Mouse (Mus musculus) limb, embryonic 14.5 days (tissue): ENCODE results near the gene Acbd4. TPM values are rescaled to one million over a fixed set of nuclear protein-coding genes. Genes with fewer than 3 reads are reported as not detected.

Experiments used
- ATAC-seq: fragments of 200-750 bp; cut with Nextera tagmentation; 2 replicates; pipeline ENCODE4 v1.8.0; 2017; ENCODE audit warnings: low read depth, moderate number of reproducible peaks, moderate TSS enrichment; ENCODE audit not compliant: low FRiP score
- DNase-seq: peaks from one replicate; pipeline ENCODE4 v3.0.0-alpha.2; 2015; ENCODE audit warnings: low spot score
- H3K27ac ChIP-seq: fragments of 300-500 bp; sonication (generic); replicated peaks from 2 replicates; pipeline ENCODE4 v1.5.1; 2014; ENCODE audit warnings: low read depth, mild to moderate bottlenecking, low read length, moderate library complexity, mixed read lengths
- H3K27me3 ChIP-seq: fragments of 300-500 bp; sonication (generic); 2 replicates; pipeline ENCODE4 v1.6.1; 2014; ENCODE audit warnings: low read length, mixed read lengths; ENCODE audit not compliant: control insufficient read depth, insufficient read depth
- H3K36me3 ChIP-seq: fragments of 300-500 bp; sonication (generic); 2 replicates; pipeline ENCODE4 v1.6.1; 2014; ENCODE audit warnings: mild to moderate bottlenecking, low read length, moderate library complexity, mixed read lengths; ENCODE audit not compliant: control insufficient read depth, insufficient read depth
- H3K4me1 ChIP-seq: fragments of 300-500 bp; sonication (generic); 2 replicates; pipeline ENCODE4 v1.6.1; 2014; ENCODE audit warnings: antibody characterized with exemption, low read length, mixed read lengths; ENCODE audit not compliant: control insufficient read depth, insufficient read depth
- H3K4me2 ChIP-seq: fragments of 300-500 bp; sonication (generic); replicated peaks from 2 replicates; pipeline ENCODE4 v1.6.1; 2014; ENCODE audit warnings: low read depth, mild to moderate bottlenecking, low read length, moderate library complexity; ENCODE audit not compliant: severe bottlenecking
- H3K4me3 ChIP-seq: fragments of 300-500 bp; sonication (generic); replicated peaks from 2 replicates; pipeline ENCODE4 v1.5.1; 2014; ENCODE audit warnings: low read length
- H3K9ac ChIP-seq: fragments of 300-500 bp; sonication (generic); 2 replicates; pipeline ENCODE4 v1.6.1; 2014; ENCODE audit warnings: mild to moderate bottlenecking, low read depth, low read length, moderate library complexity; ENCODE audit not compliant: severe bottlenecking
- H3K9me3 ChIP-seq: fragments of 300-500 bp; sonication (generic); 2 replicates; pipeline ENCODE4 v1.6.1; 2016; ENCODE audit warnings: low read length; ENCODE audit not compliant: control insufficient read depth
- POLR2A ChIP-seq: fragments of 200-500 bp; IDR thresholded peaks from 2 replicates; pipeline ENCODE4 v1.8.0; 2012; ENCODE audit warnings: inconsistent platforms, mild to moderate bottlenecking, moderate library complexity, borderline replicate concordance; ENCODE audit not compliant: insufficient read depth, insufficient read length; ENCODE audit errors: extremely low read depth
- WGBS: fragments of 180-500 bp; shearing (Covaris S2); extraction: QIAGEN DNeasy Blood & Tissue Kit; methylation state at CpG from one replicate; pipeline ENCODE4 v1.1.7; 2014; 5-methylcytosine and 5-hydroxymethylcytosine counted together
- polyA plus RNA-seq, 2 experiments: library from polyadenylated mRNA; depleted of rRNA in 1 of 2; stranded (reverse) in 1 of 2; unstranded in 1 of 2; fragments of >200 nt; fragmentation: Nextera tagmentation in 1 of 2; extraction: Ambion mirVana in 1 of 2; gene quantifications; 2 replicates each; pipeline versions ENCODE4 v1.2.1 to v1.2.3; 2012 to 2014

Acbd4 gene
- polyA plus RNA-seq, 2 experiments, result 14.2 to 20.2 TPM

GRCm38 (mm10) chr11:103096979-103097894 lies 4.2 kb upstream of the Acbd4 start:
- Histone ChIP-seq H3K4me1 (peaks cover 17% of the 10 kb centered on the region), H3K9me3 (no peaks in the 10 kb centered on the region), H3K4me2 (peak overlapping the region; percentile 24), H3K27me3 (peaks cover 9% of the 10 kb centered on the region; the same call in 1 of the 2 replicates), H3K27ac (peak overlapping the region; percentile 39; the same call in 1 of the 2 replicates), H3K9ac (no peak overlapping the region), H3K4me3 (no peak overlapping the region; the same call in 1 of the 2 replicates), H3K36me3 (no peaks in the 10 kb centered on the region)
- DNase-seq (peak; percentile 24), ATAC-seq (no peak)
- WGBS, result 21% methylated on average over 22 of the region's 22 CpGs
- no peak for TF ChIP-seq POLR2A

GRCm38 (mm10) chr11:103098531-103099190 lies 2.8 kb upstream of the Acbd4 start:
- H3K4me1 ChIP-seq, result peaks cover 20% of the 10 kb centered on the region
- no peak for TF ChIP-seq POLR2A
- H3K4me3 ChIP-seq, result no peak overlapping the region
- no peaks in the 10 kb centered on the region for H3K9me3 ChIP-seq
- H3K36me3 ChIP-seq, result no peaks in the 10 kb centered on the region
- 78% methylated on average over 11 of the region's 11 CpGs for WGBS
- no peak overlapping the region for H3K27ac ChIP-seq
- no peak for ATAC-seq
- peaks cover 9% of the 10 kb centered on the region; the same call in 1 of the 2 replicates for H3K27me3 ChIP-seq
- no peak overlapping the region for H3K4me2 ChIP-seq
- H3K9ac ChIP-seq, result no peak overlapping the region
- DNase-seq, result no peak

- TF ChIP-seq POLR2A, result no peak
- Histone ChIP-seq H3K4me2 (no peak overlapping the region), H3K4me3 (no peak overlapping the region), H3K27ac (no peak overlapping the region), H3K9me3 (no peaks in the 10 kb centered on the region), H3K9ac (no peak overlapping the region), H3K27me3 (peaks cover 9% of the 10 kb centered on the region; the same call in 1 of the 2 replicates), H3K36me3 (no peaks in the 10 kb centered on the region), H3K4me1 (peaks cover 20% of the 10 kb centered on the region)
- no peak for ATAC-seq
- 57% methylated on average over 12 of the region's 12 CpGs for WGBS
- no peak for DNase-seq
Measured at GRCm38 (mm10) chr11:103099352-103099940, 2.0 kb upstream of the Acbd4 start.

GRCm38 (mm10) chr11:103100361-103100760 lies 1.1 kb upstream of the Acbd4 start:
- Histone ChIP-seq H3K27me3 (peaks cover 9% of the 10 kb centered on the region; the same call in 1 of the 2 replicates), H3K4me1 (peaks cover 20% of the 10 kb centered on the region), H3K27ac (no peak overlapping the region), H3K9ac (no peak overlapping the region), H3K4me3 (no peak overlapping the region), H3K9me3 (no peaks in the 10 kb centered on the region), H3K36me3 (no peaks in the 10 kb centered on the region), H3K4me2 (no peak overlapping the region; the same call in 1 of the 2 replicates)
- DNase-seq, result no peak
- WGBS, result 70% methylated on average over 8 of the region's 8 CpGs
- ATAC-seq, result no peak
- no peak for TF ChIP-seq POLR2A

GRCm38 (mm10) chr11:103101866-103102501 lies 502 bp downstream of the Acbd4 start:
- WGBS, result 5% methylated on average over 30 of the region's 30 CpGs
- ATAC-seq, result no peak; the same call in 1 of the 2 replicates
- Histone ChIP-seq H3K9me3 (no peaks in the 10 kb centered on the region), H3K36me3 (no peaks in the 10 kb centered on the region), H3K27me3 (peaks cover 9% of the 10 kb centered on the region; the same call in 1 of the 2 replicates), H3K27ac (no peak overlapping the region), H3K9ac (peak overlapping the region; percentile 56), H3K4me3 (peak overlapping the region; percentile 58), H3K4me2 (peak overlapping the region; percentile 95), H3K4me1 (peaks cover 15% of the 10 kb centered on the region)
- peak; percentile 62 for DNase-seq
- no peak for TF ChIP-seq POLR2A
